Mouse (Mus musculus) lung, embryonic 16.5 days (tissue): ENCODE data around the gene Fam209. TPM values are rescaled to one million over a fixed set of nuclear protein-coding genes. Genes with fewer than 3 reads are reported as not detected.

Experiments
- ATAC-seq: fragments of 200-750 bp; cut with Nextera tagmentation; 2 replicates; pipeline ENCODE4 v1.8.0; 2017; ENCODE audit warnings: low read depth, mild to moderate bottlenecking, moderate library complexity
- H3K27ac ChIP-seq: fragments of 300-500 bp; sonication (generic); 2 replicates; pipeline ENCODE4 v1.5.1; 2014; ENCODE audit warnings: mild to moderate bottlenecking, control low read depth, low read length
- H3K27me3 ChIP-seq: fragments of 300-500 bp; sonication (generic); 2 replicates; pipeline ENCODE4 v1.6.1; 2014; ENCODE audit warnings: low read depth, low read length, mixed read lengths; ENCODE audit not compliant: control insufficient read depth, insufficient read depth
- H3K36me3 ChIP-seq: fragments of 300-500 bp; sonication (generic); 2 replicates; pipeline ENCODE4 v1.6.1; 2014; ENCODE audit warnings: low read length; ENCODE audit not compliant: control insufficient read depth, insufficient read depth
- H3K4me1 ChIP-seq: fragments of 300-500 bp; sonication (generic); replicated peaks from 2 replicates; pipeline ENCODE4 v1.6.1; 2014; ENCODE audit warnings: low read length, mixed read lengths; ENCODE audit not compliant: control insufficient read depth, insufficient read depth
- H3K4me2 ChIP-seq: fragments of 300-500 bp; sonication (generic); 2 replicates; pipeline ENCODE4 v1.6.1; 2014; ENCODE audit warnings: low read depth, low read length, control low read depth
- H3K4me3 ChIP-seq: fragments of 300-500 bp; sonication (generic); 2 replicates; pipeline ENCODE4 v1.5.1; 2014; ENCODE audit warnings: mild to moderate bottlenecking, low read length, control low read depth
- H3K9ac ChIP-seq: fragments of 300-500 bp; sonication (generic); 2 replicates; pipeline ENCODE4 v1.6.1; 2014; ENCODE audit warnings: low read length, control low read depth
- H3K9me3 ChIP-seq: fragments of 300-500 bp; sonication (generic); 2 replicates; pipeline ENCODE4 v1.6.1; 2016; ENCODE audit warnings: low read length; ENCODE audit not compliant: control insufficient read depth
- WGBS: fragments of 180-500 bp; shearing (Covaris S2); extraction: QIAGEN DNeasy Blood & Tissue Kit; methylation state at CpG from one replicate; pipeline ENCODE4 v1.1.7; 2014; 5-methylcytosine and 5-hydroxymethylcytosine counted together
- polyA plus RNA-seq: library from polyadenylated mRNA; unstranded; fragments of >200 nt; fragmentation: Nextera tagmentation; extraction: Ambion mirVana; gene quantifications from 2 replicates; pipeline ENCODE4 v1.2.1, GENCODE M21; 2015

The Fam209 gene
- polyA plus RNA-seq, 1 experiment from 2014 or later: 0.30 TPM

DNA sequence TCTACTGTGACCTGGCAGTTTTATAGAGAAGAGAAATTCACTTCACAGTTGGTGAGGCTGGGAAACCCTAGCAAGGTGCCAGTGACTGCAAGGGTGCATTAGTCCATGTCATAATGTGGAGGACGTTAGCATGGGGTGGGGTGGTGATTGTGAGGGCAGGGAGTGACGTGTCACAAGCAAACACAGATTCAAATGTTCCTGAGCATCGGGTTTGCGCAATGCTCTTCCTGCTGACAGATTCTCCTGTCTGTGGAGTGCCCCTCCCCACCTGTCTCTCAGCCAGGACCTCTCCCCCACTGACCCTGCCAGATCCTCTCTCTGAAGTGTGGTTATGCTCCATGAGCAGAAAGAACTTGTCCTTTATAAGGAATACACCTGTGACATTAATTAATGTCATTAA lies 24.0 kb upstream of the Fam209 start:
- H3K4me1 ChIP-seq: no peaks in the 10 kb centered on the region
- H3K36me3 ChIP-seq: peaks cover 33% of the 10 kb centered on the region
- no peaks in the 10 kb centered on the region for H3K27me3 ChIP-seq
- no peak for ATAC-seq
- 83% methylated on average over 4 of the region's 4 CpGs for WGBS
- no peak overlapping the region for H3K4me2 ChIP-seq
- no peak overlapping the region for H3K27ac ChIP-seq
- no peaks in the 10 kb centered on the region for H3K9me3 ChIP-seq
- H3K9ac ChIP-seq: no peak overlapping the region
- H3K4me3 ChIP-seq: no peak overlapping the region

DNA sequence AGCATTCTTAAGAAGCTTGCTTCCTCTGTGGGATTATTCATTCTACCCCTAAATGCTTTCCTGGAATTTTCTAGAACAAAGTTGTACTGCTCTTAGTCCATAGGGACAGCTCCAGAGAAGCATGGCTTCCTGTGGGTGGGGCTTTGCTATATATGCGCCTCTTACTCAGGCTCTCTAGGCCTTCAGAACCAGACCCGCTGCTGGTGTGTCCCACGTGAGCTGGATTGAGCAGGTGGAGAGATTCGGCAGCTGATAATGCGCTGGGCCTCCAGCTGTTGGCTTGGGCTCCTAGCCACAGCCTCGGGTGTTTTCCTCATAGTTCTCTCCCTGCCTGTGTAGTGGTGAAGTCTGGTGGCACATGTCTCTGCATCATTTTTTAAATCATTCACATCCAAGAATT lies 21.7 kb upstream of the Fam209 start:
- 83% methylated on average over 6 of the region's 6 CpGs for WGBS
- no peaks in the 10 kb centered on the region for H3K9me3 ChIP-seq
- no peak overlapping the region for H3K27ac ChIP-seq
- no peak overlapping the region for H3K4me2 ChIP-seq
- H3K4me3 ChIP-seq: no peak overlapping the region
- H3K36me3 ChIP-seq: peaks cover 30% of the 10 kb centered on the region
- no peak for ATAC-seq
- no peaks in the 10 kb centered on the region for H3K27me3 ChIP-seq
- no peak overlapping the region for H3K9ac ChIP-seq
- H3K4me1 ChIP-seq: no peaks in the 10 kb centered on the region

DNA sequence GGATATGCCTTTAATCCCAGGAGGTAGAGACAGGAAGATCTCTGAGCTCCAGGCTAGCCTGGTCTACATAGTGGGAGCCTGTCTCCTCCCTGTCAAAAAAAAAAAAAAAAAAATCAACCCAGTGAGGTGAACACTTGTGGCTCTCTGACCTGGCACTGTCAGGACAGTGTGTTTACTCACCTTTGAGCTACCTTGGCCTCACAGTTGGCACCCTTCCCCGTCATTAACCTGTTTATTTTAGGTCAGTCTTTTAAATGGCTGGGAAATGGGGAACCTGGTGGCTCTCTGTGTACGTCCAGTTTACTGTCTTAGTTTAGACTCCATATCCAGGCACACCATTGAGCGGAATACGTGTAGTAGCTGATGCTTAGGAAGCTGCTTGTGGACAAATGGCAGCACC lies 20.3 kb upstream of the Fam209 start:
- no peak overlapping the region for H3K4me3 ChIP-seq
- no peaks in the 10 kb centered on the region for H3K9me3 ChIP-seq
- H3K4me1 ChIP-seq: no peaks in the 10 kb centered on the region
- 84% methylated on average over 4 of the region's 4 CpGs for WGBS
- no peak overlapping the region for H3K27ac ChIP-seq
- no peak for ATAC-seq
- no peak overlapping the region for H3K4me2 ChIP-seq
- no peaks in the 10 kb centered on the region for H3K27me3 ChIP-seq
- no peak overlapping the region for H3K9ac ChIP-seq
- peaks cover 19% of the 10 kb centered on the region for H3K36me3 ChIP-seq

DNA sequence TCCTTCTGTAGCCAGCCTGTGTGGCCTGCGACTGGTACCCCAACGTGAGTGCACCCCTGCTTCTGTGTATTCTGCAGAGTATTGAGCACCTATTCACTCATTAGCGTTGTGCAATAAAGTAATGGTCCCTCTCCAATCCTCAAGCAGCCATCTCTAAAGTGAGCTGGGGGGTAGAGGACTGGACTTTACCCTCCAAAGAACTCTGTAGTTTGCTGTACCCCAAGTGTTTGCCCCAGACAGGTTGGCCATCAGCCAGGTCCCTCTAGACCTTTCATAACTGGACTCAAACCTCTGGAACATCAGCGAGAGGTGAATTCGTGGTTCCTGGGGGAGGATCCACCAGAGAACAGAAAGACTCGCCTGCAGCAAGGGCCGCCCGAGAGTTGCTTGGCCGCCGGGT lies 19.9 kb upstream of the Fam209 start:
- Histone ChIP-seq H3K4me2 (no peak overlapping the region), H3K4me3 (no peak overlapping the region), H3K9me3 (no peaks in the 10 kb centered on the region), H3K9ac (no peak overlapping the region), H3K36me3 (peaks cover 17% of the 10 kb centered on the region), H3K4me1 (no peaks in the 10 kb centered on the region), H3K27ac (no peak overlapping the region), H3K27me3 (no peaks in the 10 kb centered on the region)
- ATAC-seq: no peak
- WGBS: 91% methylated on average over 7 of the region's 10 CpGs

DNA sequence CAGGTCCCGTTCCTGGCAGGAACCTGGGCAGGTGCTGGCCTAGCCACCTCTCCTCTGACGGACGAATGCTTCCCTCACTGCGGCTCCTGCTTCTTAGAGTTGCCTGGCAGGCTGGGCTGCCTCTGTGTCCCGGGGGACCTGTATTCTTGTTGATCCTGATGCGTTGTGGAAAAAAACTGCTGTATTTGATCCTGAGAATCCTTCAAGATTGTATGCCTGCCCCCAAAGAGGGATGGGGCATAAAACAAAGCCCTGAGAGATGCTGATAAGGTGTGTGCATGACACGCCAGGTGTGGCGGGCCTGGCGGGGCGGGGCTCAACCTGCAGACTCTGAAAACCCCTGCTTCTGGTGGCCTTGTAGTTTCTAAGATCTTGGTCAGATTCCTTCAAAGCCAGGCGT lies 13.8 kb upstream of the Fam209 start, which contains the start of gene Gcnt7:
TSS of gene Gcnt7 (minus strand) at position 101 of the 400 bp plus-strand sequence.
- no peak within 1 kb of the TSS for H3K4me3 ChIP-seq
- H3K27me3 ChIP-seq: no peaks in the 10 kb centered on the region
- H3K4me1 ChIP-seq: no peaks in the 10 kb centered on the region
- ATAC-seq: no peak
- H3K9ac ChIP-seq: no peak within 1 kb of the TSS
- no peak within 1 kb of the TSS for H3K27ac ChIP-seq
- 83% methylated on average over 11 of the region's 11 CpGs for WGBS
- H3K9me3 ChIP-seq: no peaks in the 10 kb centered on the region
- no peak within 1 kb of the TSS for H3K4me2 ChIP-seq
- peaks cover 1% of the 10 kb centered on the region; the same call in 1 of the 2 replicates for H3K36me3 ChIP-seq

DNA sequence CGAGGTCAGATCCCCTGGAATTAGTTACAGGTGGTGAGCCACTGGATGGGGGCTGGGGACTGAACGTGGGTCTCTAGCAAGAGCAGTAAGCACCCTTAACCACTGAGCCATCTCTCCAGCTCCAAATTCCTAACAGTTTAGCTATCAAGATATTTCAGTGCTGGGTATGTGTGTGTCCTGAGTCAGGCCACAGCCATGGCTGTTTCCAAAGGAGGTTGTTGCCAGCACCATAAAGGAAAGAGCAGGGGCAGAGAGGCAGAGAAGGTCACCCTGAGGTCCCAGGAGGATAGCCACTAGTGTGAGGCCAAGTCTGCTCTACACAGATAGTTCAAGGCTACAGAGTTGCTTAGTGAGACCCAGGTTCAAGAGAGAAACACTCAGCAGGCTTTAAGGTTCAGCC lies 11.7 kb upstream of the Fam209 start:
- WGBS: 78% methylated on average over 2 of the region's 2 CpGs
- Histone ChIP-seq H3K9me3 (no peaks in the 10 kb centered on the region), H3K9ac (no peak overlapping the region), H3K36me3 (peaks cover 6% of the 10 kb centered on the region; the same call in 1 of the 2 replicates), H3K4me2 (no peak overlapping the region), H3K4me3 (no peak overlapping the region), H3K27me3 (no peaks in the 10 kb centered on the region), H3K4me1 (no peaks in the 10 kb centered on the region), H3K27ac (no peak overlapping the region)
- no peak for ATAC-seq

DNA sequence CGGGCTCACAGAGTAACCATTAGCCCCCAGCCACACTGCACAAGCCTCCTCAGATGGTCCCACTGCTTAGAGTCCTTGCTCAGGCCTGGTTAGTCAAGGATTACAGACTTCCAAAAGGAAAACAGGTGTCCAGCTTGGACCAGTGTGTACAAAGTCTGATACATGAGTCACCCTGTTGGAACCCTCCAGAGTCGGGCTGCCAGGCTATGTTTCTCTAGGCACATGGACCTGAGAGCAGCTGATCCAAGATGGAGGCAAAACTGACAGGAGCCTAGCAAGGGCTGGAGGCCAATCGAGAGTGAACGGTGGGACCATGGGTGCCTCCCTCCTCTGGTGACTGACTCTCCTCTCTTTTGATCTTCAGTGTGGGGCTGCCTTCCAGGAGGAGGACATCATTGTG lies 9.5 kb upstream of the Fam209 start:
- Histone ChIP-seq H3K36me3 (peaks cover 16% of the 10 kb centered on the region), H3K27me3 (no peaks in the 10 kb centered on the region), H3K4me2 (no peak overlapping the region), H3K9me3 (no peaks in the 10 kb centered on the region), H3K27ac (no peak overlapping the region), H3K4me3 (no peak overlapping the region), H3K9ac (no peak overlapping the region), H3K4me1 (no peaks in the 10 kb centered on the region)
- no peak for ATAC-seq
- WGBS: 84% methylated on average over 4 of the region's 4 CpGs

DNA sequence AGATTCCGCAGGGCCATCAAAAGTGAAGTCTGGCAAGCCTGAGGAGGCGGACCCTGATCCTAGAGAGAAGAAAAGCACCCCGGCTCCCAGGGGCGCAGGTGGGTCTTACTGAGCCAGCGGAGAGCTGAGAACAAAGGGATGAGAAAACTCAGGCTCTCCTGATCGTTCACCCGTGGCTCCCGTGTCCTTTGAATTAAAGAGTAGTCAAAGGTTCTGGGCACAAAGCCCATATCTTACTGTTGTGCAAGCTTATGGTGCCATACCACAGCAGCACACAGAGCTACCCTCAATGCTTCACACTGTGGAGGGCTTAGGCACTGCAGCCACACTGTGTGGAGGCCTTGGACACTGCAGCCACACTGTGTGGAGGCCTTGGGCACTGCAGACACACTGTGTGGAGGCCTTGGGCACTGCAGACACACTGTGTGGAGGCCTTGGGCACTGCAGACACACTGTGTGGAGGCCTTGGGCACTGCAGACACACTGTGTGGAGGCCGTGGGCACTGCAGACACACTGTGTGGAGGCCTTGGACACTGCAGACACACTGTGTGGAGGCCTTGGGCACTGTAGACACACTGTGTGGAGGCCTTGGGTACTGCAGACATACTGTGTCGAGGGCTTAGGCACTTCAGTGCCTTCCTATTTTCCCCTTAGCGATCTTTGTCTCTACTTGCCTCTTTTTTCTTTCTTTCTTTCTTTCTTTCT lies 5.7 kb upstream of the Fam209 start:
- H3K4me2 ChIP-seq: no peak overlapping the region
- no peak overlapping the region for H3K27ac ChIP-seq
- H3K4me3 ChIP-seq: no peak overlapping the region
- WGBS: 82% methylated on average over 11 of the region's 11 CpGs
- H3K36me3 ChIP-seq: peaks cover 20% of the 10 kb centered on the region
- H3K9me3 ChIP-seq: no peaks in the 10 kb centered on the region
- H3K9ac ChIP-seq: no peak overlapping the region
- no peaks in the 10 kb centered on the region for H3K27me3 ChIP-seq
- ATAC-seq: no peak
- H3K4me1 ChIP-seq: no peaks in the 10 kb centered on the region

DNA sequence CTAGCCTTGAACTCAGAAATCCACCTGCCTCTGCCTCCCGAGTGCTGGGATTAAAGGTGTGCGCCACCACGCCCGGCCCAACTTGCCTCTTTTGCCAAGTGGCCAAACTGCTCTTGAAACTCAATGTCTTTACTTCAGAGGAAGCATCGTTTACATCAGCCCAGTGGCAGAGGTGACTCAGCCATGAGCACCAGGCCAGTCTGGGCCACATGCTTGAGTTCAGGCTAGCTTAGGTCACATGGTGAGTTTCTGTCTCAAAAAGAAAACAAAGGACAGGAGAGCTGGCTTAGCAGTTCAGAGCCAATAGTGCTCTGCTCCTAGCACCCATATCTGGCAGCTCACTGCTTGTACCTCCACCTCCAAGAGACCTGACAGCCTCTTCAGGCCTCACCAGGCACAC lies 5.1 kb upstream of the Fam209 start:
- Histone ChIP-seq H3K36me3 (peaks cover 20% of the 10 kb centered on the region), H3K27me3 (no peaks in the 10 kb centered on the region), H3K4me3 (no peak overlapping the region), H3K9ac (no peak overlapping the region), H3K27ac (no peak overlapping the region), H3K4me2 (no peak overlapping the region), H3K4me1 (no peaks in the 10 kb centered on the region), H3K9me3 (no peaks in the 10 kb centered on the region)
- 90% methylated on average over 5 of the region's 5 CpGs for WGBS
- no peak for ATAC-seq
